Mouse (Mus musculus) kidney, adult 2 months (tissue): ENCODE measurements at regions not wholly inside any gene's neighbourhood (a gene's known extent, or its start where the extent isn't known, plus 50 kb on each side); places are given as distances from the start of the nearest gene placed in this dataset.

Experiments
- DNase-seq: peaks from one replicate; pipeline ENCODE4 v3.0.0; 2021
- H3K27ac ChIP-seq: fragments of 200-500 bp; 2 replicates; pipeline ENCODE4 v1.5.1; 2012; ENCODE audit warnings: low read depth, low read length, control low read depth, inconsistent platforms; ENCODE audit not compliant: insufficient read depth
- H3K27me3 ChIP-seq: fragments of 200-500 bp; replicated peaks from 2 replicates; pipeline ENCODE4 v1.6.1; 2012; ENCODE audit warnings: mild to moderate bottlenecking, moderate library complexity, low read length, inconsistent platforms; ENCODE audit not compliant: control insufficient read depth, insufficient read depth
- H3K36me3 ChIP-seq: fragments of 200-500 bp; 2 replicates; pipeline ENCODE4 v1.6.1; 2012; ENCODE audit warnings: mild to moderate bottlenecking, moderate library complexity, low read length, inconsistent platforms; ENCODE audit not compliant: control insufficient read depth, insufficient read depth
- H3K4me1 ChIP-seq: fragments of 200-500 bp; 2 replicates; pipeline ENCODE4 v1.6.1; 2011; ENCODE audit warnings: low read length; ENCODE audit not compliant: control insufficient read depth, insufficient read depth
- H3K4me3 ChIP-seq: fragments of 200-500 bp; 2 replicates; pipeline ENCODE4 v1.5.1; 2011; ENCODE audit warnings: mild to moderate bottlenecking, low read depth, low read length, control low read depth; ENCODE audit not compliant: insufficient read depth
- CTCF ChIP-seq: fragments of 200-500 bp; conservative IDR thresholded peaks from 2 replicates; pipeline ENCODE4 v1.5.1; 2011; ENCODE audit warnings: low read depth, mild to moderate bottlenecking, control low read depth, low read length, moderate library complexity, mixed read lengths; ENCODE audit not compliant: insufficient read depth, insufficient read length
- POLR2A ChIP-seq: fragments of 200-500 bp; IDR thresholded peaks from one replicate; pipeline ENCODE4 v1.6.1; 2011; ENCODE audit warnings: low read depth, low read length, control low read depth
- WGBS: fragments of 180-500 bp; shearing (Covaris S2); methylation state at CpG from one replicate; pipeline ENCODE4 v1.1.7; 2018; 5-methylcytosine and 5-hydroxymethylcytosine counted together

GRCm38 (mm10) chr15:88362966-88363365 lies 237.1 kb upstream of the Zdhhc25 start:
- Histone ChIP-seq H3K36me3 (no peaks in the 10 kb centered on the region), H3K4me3 (no peak overlapping the region), H3K27me3 (no peaks in the 10 kb centered on the region), H3K4me1 (no peaks in the 10 kb centered on the region), H3K27ac (no peak overlapping the region)
- no peak for TF ChIP-seq POLR2A
- TF ChIP-seq CTCF = no peak
- 67% methylated on average over 6 of the region's 6 CpGs for WGBS
- DNase-seq = no peak

- no peaks in the 10 kb centered on the region for H3K36me3 ChIP-seq
- WGBS = 48% methylated on average over 5 of the region's 5 CpGs
- TF ChIP-seq POLR2A = no peak
- no peak for TF ChIP-seq CTCF
- H3K4me3 ChIP-seq = no peak overlapping the region
- no peaks in the 10 kb centered on the region for H3K4me1 ChIP-seq
- DNase-seq = peak; percentile 39
- H3K27ac ChIP-seq = no peak overlapping the region
- H3K27me3 ChIP-seq = no peaks in the 10 kb centered on the region
Observed at GRCm38 (mm10) chr15:88370366-88370765, 229.7 kb upstream of the Zdhhc25 start.

GRCm38 (mm10) chr15:88372039-88372438 lies 228.1 kb upstream of the Zdhhc25 start:
- no peak overlapping the region for H3K4me3 ChIP-seq

GRCm38 (mm10) chr15:88373923-88374322 lies 226.2 kb upstream of the Zdhhc25 start:
- H3K36me3 ChIP-seq = no peaks in the 10 kb centered on the region
- no peak overlapping the region for H3K27ac ChIP-seq
- TF ChIP-seq POLR2A = no peak
- no peak for TF ChIP-seq CTCF
- no peak overlapping the region for H3K4me3 ChIP-seq
- no peak for DNase-seq
- WGBS = 64% methylated on average over 6 of the region's 6 CpGs
- no peaks in the 10 kb centered on the region for H3K4me1 ChIP-seq
- H3K27me3 ChIP-seq = no peaks in the 10 kb centered on the region

More at GRCm38 (mm10) chr15:88372039-88372438, 228.1 kb upstream of the Zdhhc25 start:
- WGBS = 76% methylated on average over 8 of the region's 8 CpGs
- no peak for DNase-seq
- no peaks in the 10 kb centered on the region for H3K27me3 ChIP-seq
- no peak for TF ChIP-seq CTCF
- TF ChIP-seq POLR2A = no peak
- no peak overlapping the region for H3K27ac ChIP-seq
- H3K36me3 ChIP-seq = no peaks in the 10 kb centered on the region
- H3K4me1 ChIP-seq = no peaks in the 10 kb centered on the region

GRCm38 (mm10) chr15:88379342-88379741 lies 220.8 kb upstream of the Zdhhc25 start:
- H3K4me3 ChIP-seq = no peak overlapping the region
- no peak overlapping the region for H3K27ac ChIP-seq
- 72% methylated on average over 7 of the region's 7 CpGs for WGBS
- no peaks in the 10 kb centered on the region for H3K27me3 ChIP-seq
- no peaks in the 10 kb centered on the region for H3K4me1 ChIP-seq
- no peak for DNase-seq
- TF ChIP-seq POLR2A (no peak), CTCF (no peak)
- no peaks in the 10 kb centered on the region for H3K36me3 ChIP-seq

- Histone ChIP-seq H3K36me3 (no peaks in the 10 kb centered on the region), H3K4me1 (no peaks in the 10 kb centered on the region), H3K27ac (no peak overlapping the region), H3K27me3 (no peaks in the 10 kb centered on the region), H3K4me3 (no peak overlapping the region)
- no peak for TF ChIP-seq CTCF
- TF ChIP-seq POLR2A = no peak
- 17% methylated on average over 6 of the region's 6 CpGs for WGBS
- DNase-seq = no peak
Observed at GRCm38 (mm10) chr15:88379951-88380623, 220.0 kb upstream of the Zdhhc25 start.

- no peaks in the 10 kb centered on the region for H3K36me3 ChIP-seq
- no peaks in the 10 kb centered on the region for H3K27me3 ChIP-seq
- H3K4me3 ChIP-seq = no peak overlapping the region
- no peak for DNase-seq
- no peaks in the 10 kb centered on the region for H3K4me1 ChIP-seq
- WGBS = 30% methylated on average over 10 of the region's 10 CpGs
- no peak overlapping the region for H3K27ac ChIP-seq
- TF ChIP-seq CTCF (no peak), POLR2A (no peak)
Observed at GRCm38 (mm10) chr15:88381419-88381818, 218.7 kb upstream of the Zdhhc25 start.
